Mouse (Mus musculus) brain, embryonic 14.5 days (tissue): ENCODE data around the gene Pnpla2.

Source experiments
- CTCF ChIP-seq: fragments of 200-500 bp; IDR thresholded peaks from 2 replicates; pipeline ENCODE4 v1.5.1; 2012; ENCODE audit warnings: inconsistent platforms, mild to moderate bottlenecking, moderate library complexity, borderline replicate concordance; ENCODE audit not compliant: insufficient read depth, insufficient read length; ENCODE audit errors: extremely low read depth
- POLR2A ChIP-seq: fragments of 200-500 bp; IDR thresholded peaks from 2 replicates; pipeline ENCODE4 v1.6.1; 2012; ENCODE audit warnings: mild to moderate bottlenecking, inconsistent platforms, borderline replicate concordance; ENCODE audit not compliant: poor library complexity, insufficient read depth, insufficient read length, severe bottlenecking; ENCODE audit errors: extremely low read depth

- no peak for TF ChIP-seq CTCF
- TF ChIP-seq POLR2A = no peak
Measured at GRCm38 (mm10) chr7:141435129-141435855, 19.7 kb upstream of the Pnpla2 start.
